Mouse (Mus musculus): ENCODE measurements around the gene Secisbp2l. TPM values are rescaled to one million over a fixed set of nuclear protein-coding genes. Genes with fewer than 3 reads are reported as not detected.

Gene Secisbp2l
- total RNA-seq, 2 experiments from 2014 or later, result 16.3 to 18.2 TPM

GRCm38 (mm10) chr2:125794166-125794565 is 11.5 kb upstream of the Secisbp2l start:
- no peak overlapping the region for H3K27ac ChIP-seq
- no peak for TF ChIP-seq CTCF (IDR thresholded peaks at IDR 0.05)
- no peak for DNase-seq
- no peak overlapping the region for H3K4me3 ChIP-seq
- intact Hi-C loops (cut with DNase I), result no loop called here

- no peak for TF ChIP-seq CTCF (IDR thresholded peaks at IDR 0.05)
- intact Hi-C loops (cut with DNase I), result no loop called here
- H3K27ac ChIP-seq, result no peak overlapping the region
- DNase-seq, result no peak
- no peak overlapping the region for H3K4me3 ChIP-seq
Observed at GRCm38 (mm10) chr2:125792879-125793261, 10.2 kb upstream of the Secisbp2l start.

- DNase-seq, result no peak
- Histone ChIP-seq H3K27ac (no peak overlapping the region), H3K4me3 (no peak overlapping the region)
- TF ChIP-seq CTCF (IDR thresholded peaks at IDR 0.05), result no peak
- intact Hi-C loops (cut with DNase I), result no loop called here
Observed at GRCm38 (mm10) chr2:125792144-125792878, 9.6 kb upstream of the Secisbp2l start.

GRCm38 (mm10) chr2:125791485-125791885 is 8.8 kb upstream of the Secisbp2l start:
- TF ChIP-seq CTCF (IDR thresholded peaks at IDR 0.05), result no peak
- no peak for DNase-seq
- no peak overlapping the region for H3K4me3 ChIP-seq
- intact Hi-C loops (cut with DNase I), result no loop called here
- H3K27ac ChIP-seq, result no peak overlapping the region

- TF ChIP-seq CTCF (IDR thresholded peaks at IDR 0.05), result no peak
- no peak for DNase-seq
- intact Hi-C loops (cut with DNase I), result no loop called here
- Histone ChIP-seq H3K27ac (no peak overlapping the region), H3K4me3 (no peak overlapping the region)
Observed at GRCm38 (mm10) chr2:125790242-125790641, 7.6 kb upstream of the Secisbp2l start.

GRCm38 (mm10) chr2:125789265-125789664 is 6.6 kb upstream of the Secisbp2l start:
- intact Hi-C loops (cut with DNase I), result no loop called here
- TF ChIP-seq CTCF (IDR thresholded peaks at IDR 0.05), result no peak
- no peak for DNase-seq
- Histone ChIP-seq H3K27ac (no peak overlapping the region), H3K4me3 (no peak overlapping the region)

GRCm38 (mm10) chr2:125788785-125789184 is 6.1 kb upstream of the Secisbp2l start:
- Histone ChIP-seq H3K4me3 (no peak overlapping the region), H3K27ac (no peak overlapping the region)
- intact Hi-C loops (cut with DNase I), result no loop called here
- no peak for TF ChIP-seq CTCF (IDR thresholded peaks at IDR 0.05)
- no peak for DNase-seq

GRCm38 (mm10) chr2:125788351-125788750 is 5.7 kb upstream of the Secisbp2l start:
- no peak for DNase-seq
- no peak for TF ChIP-seq CTCF (IDR thresholded peaks at IDR 0.05)
- H3K27ac ChIP-seq, result no peak overlapping the region
- no peak overlapping the region for H3K4me3 ChIP-seq
- intact Hi-C loops (cut with DNase I), result no loop called here

GRCm38 (mm10) chr2:125785021-125785420 is 2.4 kb upstream of the Secisbp2l start:
- DNase-seq, result no peak
- Histone ChIP-seq H3K4me3 (no peak overlapping the region), H3K27ac (no peak overlapping the region)
- intact Hi-C loops (cut with DNase I), result no loop called here
- no peak for TF ChIP-seq CTCF (IDR thresholded peaks at IDR 0.05)

- intact Hi-C loops (cut with DNase I), result loop anchor here (5.0 kb wide), 1 partner anchor 73 kb away; the partner anchor contains the start of genes Cops2 and Galk2
- DNase-seq, result no peak
Observed at GRCm38 (mm10) chr2:125784392-125784791, 1.7 kb upstream of the Secisbp2l start.

GRCm38 (mm10) chr2:125783868-125784267 is 1.2 kb upstream of the Secisbp2l start:
- no peak for TF ChIP-seq CTCF (IDR thresholded peaks at IDR 0.05)
- H3K4me3 ChIP-seq, result no peak overlapping the region
- intact Hi-C loops (cut with DNase I), result loop anchor here (5.0 kb wide), 1 partner anchor 73 kb away; the partner anchor contains the start of genes Cops2 and Galk2
- H3K27ac ChIP-seq, result no peak overlapping the region
- no peak for DNase-seq

More at GRCm38 (mm10) chr2:125784392-125784791, 1.7 kb upstream of the Secisbp2l start:
- TF ChIP-seq CTCF (IDR thresholded peaks at IDR 0.05), result no peak
- H3K4me3 ChIP-seq, result no peak overlapping the region
- no peak overlapping the region for H3K27ac ChIP-seq

GRCm38 (mm10) chr2:125781978-125782718 is 522 bp downstream of the Secisbp2l start:
- TF ChIP-seq CTCF (IDR thresholded peaks at IDR 0.05), result no peak
- intact Hi-C loops (cut with DNase I), result loop anchor here (5.0 kb wide), 1 partner anchor 75 kb away; the partner anchor contains the start of genes Cops2 and Galk2
- DNase-seq, result no peak
- Histone ChIP-seq H3K4me3 (peak overlapping the region; percentile 84), H3K27ac (peak overlapping the region; percentile 96)

GRCm38 (mm10) chr2:125781006-125781405 is 1.7 kb downstream of the Secisbp2l start:
- peak overlapping the region; percentile 96 for H3K27ac ChIP-seq
- no peak for TF ChIP-seq CTCF (IDR thresholded peaks at IDR 0.05)
- intact Hi-C loops (cut with DNase I), result loop anchor here (5.0 kb wide), 1 partner anchor 76 kb away; the partner anchor contains the start of genes Cops2 and Galk2

More at GRCm38 (mm10) chr2:125781006-125781405, 1.7 kb downstream of the Secisbp2l start:
- DNase-seq, result no peak
- H3K4me3 ChIP-seq, result peak overlapping the region; percentile 84

All from gastrocnemius, adult 2 months (tissue).